Mouse (Mus musculus) liver, embryonic 12.5 days (tissue): ENCODE results near the gene Dock1. TPM values are rescaled to one million over a fixed set of nuclear protein-coding genes. Genes with fewer than 3 reads are reported as not detected.

Experiments
- ATAC-seq: fragments of 200-750 bp; cut with Nextera tagmentation; 2 replicates; pipeline ENCODE4 v1.8.0; 2017; ENCODE audit warnings: moderate number of reproducible peaks, mild to moderate bottlenecking, moderate library complexity
- H3K27ac ChIP-seq: fragments of 300-500 bp; sonication (generic); 2 replicates; pipeline ENCODE4 v1.5.1; 2016; ENCODE audit warnings: mild to moderate bottlenecking
- H3K27me3 ChIP-seq: fragments of 300-500 bp; sonication (generic); replicated peaks from 2 replicates; pipeline ENCODE4 v1.6.1; 2016; ENCODE audit warnings: mild to moderate bottlenecking, moderate library complexity
- H3K36me3 ChIP-seq: fragments of 300-500 bp; sonication (generic); 2 replicates; pipeline ENCODE4 v1.6.1; 2016; ENCODE audit warnings: mild to moderate bottlenecking, moderate library complexity
- H3K4me1 ChIP-seq: fragments of 300-500 bp; sonication (generic); 2 replicates; pipeline ENCODE4 v1.6.1; 2016
- H3K4me2 ChIP-seq: fragments of 300-500 bp; sonication (generic); 2 replicates; pipeline ENCODE4 v1.6.1; 2016; ENCODE audit warnings: mild to moderate bottlenecking, moderate library complexity
- H3K4me3 ChIP-seq: fragments of 300-500 bp; sonication (generic); 2 replicates; pipeline ENCODE4 v1.5.1; 2016; ENCODE audit warnings: mild to moderate bottlenecking, moderate library complexity
- H3K9ac ChIP-seq: fragments of 300-500 bp; sonication (generic); 2 replicates; pipeline ENCODE4 v1.6.1; 2016; ENCODE audit warnings: mild to moderate bottlenecking, moderate library complexity
- H3K9me3 ChIP-seq: fragments of 300-500 bp; sonication (generic); replicated peaks from 2 replicates; pipeline ENCODE4 v1.6.1; 2016; ENCODE audit warnings: mild to moderate bottlenecking, moderate library complexity
- WGBS: fragments of 180-500 bp; shearing (Covaris S2); methylation state at CpG from one replicate; pipeline ENCODE4 v1.1.7; 2016; ENCODE audit not compliant: insufficient replicate concordance; 5-methylcytosine and 5-hydroxymethylcytosine counted together
- polyA plus RNA-seq: library from polyadenylated mRNA; unstranded; fragments of >200 nt; fragmentation: Nextera tagmentation; extraction: Ambion mirVana; gene quantifications from 2 replicates; pipeline ENCODE4 v1.2.1, GENCODE M21; 2016

The Dock1 gene
- polyA plus RNA-seq, 1 experiment from 2014 or later: 6.4 TPM

- Histone ChIP-seq H3K4me2 (no peak overlapping the region), H3K27me3 (no peaks in the 10 kb centered on the region), H3K9ac (no peak overlapping the region), H3K36me3 (no peaks in the 10 kb centered on the region), H3K4me3 (no peak overlapping the region), H3K4me1 (no peaks in the 10 kb centered on the region), H3K27ac (no peak overlapping the region), H3K9me3 (no peaks in the 10 kb centered on the region; the same call in 1 of the 2 replicates)
- ATAC-seq: no peak
- 79% methylated on average over 12 of the region's 12 CpGs for WGBS
Measured at GRCm38 (mm10) chr7:135043931-135044765, 373.7 kb downstream of the Dock1 start.

DNA sequence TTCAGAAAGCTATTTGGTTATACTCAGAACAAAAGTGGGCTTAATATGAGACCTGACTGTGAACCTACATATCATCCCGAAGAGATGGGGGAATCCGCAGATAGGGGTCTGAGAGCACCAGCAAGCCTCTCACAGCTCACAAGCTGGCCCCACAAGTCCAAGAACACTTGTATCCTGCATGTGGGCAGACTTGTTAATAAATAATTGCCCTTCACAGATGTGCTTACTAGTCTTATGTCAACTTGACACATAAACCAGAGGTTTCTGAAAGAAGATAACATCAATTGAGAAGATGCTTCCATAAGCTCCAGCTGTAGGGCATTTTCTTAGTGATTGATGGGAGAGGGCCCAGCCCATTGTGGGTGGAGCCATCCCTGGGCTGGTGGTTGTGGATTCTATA is 379.0 kb downstream of the Dock1 start:
- WGBS: 74% methylated on average over 2 of the region's 2 CpGs
- no peak overlapping the region for H3K4me3 ChIP-seq
- no peak overlapping the region for H3K9ac ChIP-seq
- no peak for ATAC-seq
- H3K9me3 ChIP-seq: no peaks in the 10 kb centered on the region; the same call in 1 of the 2 replicates
- H3K27me3 ChIP-seq: no peaks in the 10 kb centered on the region
- H3K4me2 ChIP-seq: no peak overlapping the region
- no peaks in the 10 kb centered on the region for H3K36me3 ChIP-seq
- H3K4me1 ChIP-seq: no peaks in the 10 kb centered on the region
- no peak overlapping the region for H3K27ac ChIP-seq

GRCm38 (mm10) chr7:135053186-135053715 is 382.8 kb downstream of the Dock1 start:
- Histone ChIP-seq H3K36me3 (no peaks in the 10 kb centered on the region), H3K4me3 (no peak overlapping the region), H3K4me1 (no peaks in the 10 kb centered on the region), H3K9me3 (no peaks in the 10 kb centered on the region), H3K27ac (no peak overlapping the region), H3K9ac (no peak overlapping the region), H3K4me2 (no peak overlapping the region), H3K27me3 (no peaks in the 10 kb centered on the region)
- no peak for ATAC-seq
- 74% methylated on average over 8 of the region's 8 CpGs for WGBS

DNA sequence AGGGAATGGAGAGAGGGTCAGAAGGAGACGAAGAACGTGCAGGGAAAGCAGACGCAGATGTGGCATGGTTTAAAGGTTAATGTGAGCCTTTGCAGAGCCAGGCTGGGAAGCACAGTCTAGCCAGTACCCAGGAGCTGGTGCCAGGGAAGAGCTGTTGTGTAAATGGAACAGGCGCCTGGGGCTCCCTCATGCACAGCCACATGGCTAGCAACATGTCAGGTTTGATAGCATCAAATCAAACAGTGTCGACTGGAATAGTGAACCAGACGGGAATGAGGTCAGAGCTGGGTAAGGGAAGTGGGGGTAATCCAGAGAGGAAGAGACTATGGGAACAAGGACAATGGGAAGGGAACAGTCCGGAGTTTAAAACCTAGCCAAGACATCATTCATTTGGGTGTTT is 384.2 kb downstream of the Dock1 start:
- WGBS: 64% methylated on average over 7 of the region's 7 CpGs
- no peaks in the 10 kb centered on the region for H3K36me3 ChIP-seq
- ATAC-seq: no peak

DNA sequence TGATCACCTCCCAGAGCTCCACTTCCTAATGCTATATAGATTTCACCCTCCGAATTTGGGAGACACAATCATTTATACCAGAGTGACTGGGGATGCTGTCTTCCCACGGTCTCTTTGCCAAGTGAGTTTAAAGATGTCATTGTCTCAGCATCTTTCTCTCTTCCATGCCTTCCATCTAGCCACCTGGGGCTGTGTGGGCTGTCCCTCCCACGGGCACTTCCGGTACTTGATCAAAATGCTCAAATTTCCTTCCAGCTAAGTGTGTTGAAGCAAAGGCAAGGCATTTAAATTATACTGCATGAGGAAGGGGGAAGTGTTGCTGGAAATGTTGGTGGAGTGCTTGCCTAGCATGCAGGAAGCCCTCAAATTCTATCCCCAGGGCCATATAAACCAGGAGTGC is 388.6 kb downstream of the Dock1 start:
- no peak for ATAC-seq
- Histone ChIP-seq H3K27me3 (no peaks in the 10 kb centered on the region), H3K27ac (no peak overlapping the region), H3K4me1 (no peaks in the 10 kb centered on the region), H3K4me3 (no peak overlapping the region), H3K9me3 (no peaks in the 10 kb centered on the region), H3K4me2 (no peak overlapping the region), H3K9ac (no peak overlapping the region), H3K36me3 (0 out of 2 replicates have a peak, but pooled peaks cover 4% of the 10 kb centered on the region)
- WGBS: 66% methylated on average over 4 of the region's 4 CpGs

More for the DNA sequence above, 384.2 kb downstream of the Dock1 start:
- Histone ChIP-seq H3K27me3 (no peaks in the 10 kb centered on the region), H3K9me3 (no peaks in the 10 kb centered on the region), H3K27ac (no peak overlapping the region), H3K9ac (no peak overlapping the region), H3K4me3 (no peak overlapping the region), H3K4me1 (no peaks in the 10 kb centered on the region), H3K4me2 (no peak overlapping the region)

DNA sequence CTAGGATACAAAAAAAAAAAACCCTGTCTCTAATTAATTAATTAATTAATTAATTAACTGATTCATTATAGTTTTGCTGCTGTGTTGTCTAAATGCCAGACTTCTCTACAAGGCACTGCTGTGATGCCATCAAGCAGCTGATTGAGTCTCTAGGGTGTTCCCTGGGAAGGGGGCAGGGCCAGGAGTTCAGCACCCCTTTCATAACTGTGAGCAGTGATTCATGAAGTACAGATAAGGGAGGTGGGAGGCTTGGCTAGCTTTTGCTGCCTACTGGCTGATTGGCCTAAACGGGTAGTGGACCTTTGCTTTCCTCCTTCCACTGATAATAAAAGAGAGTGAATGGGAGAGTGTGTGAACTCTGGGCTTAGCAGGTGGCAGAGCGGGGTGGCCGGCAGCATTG is 389.1 kb downstream of the Dock1 start:
- H3K9ac ChIP-seq: no peak overlapping the region
- no peak overlapping the region for H3K27ac ChIP-seq
- H3K4me2 ChIP-seq: no peak overlapping the region
- no peaks in the 10 kb centered on the region for H3K27me3 ChIP-seq
- H3K36me3 ChIP-seq: 0 out of 2 replicates have a peak, but pooled peaks cover 4% of the 10 kb centered on the region
- no peak overlapping the region for H3K4me3 ChIP-seq
- H3K9me3 ChIP-seq: no peaks in the 10 kb centered on the region
- whole genome bisulfite sequencing: 78% methylated on average over 3 of the region's 3 CpGs
- ATAC-seq: no peak
- H3K4me1 ChIP-seq: no peaks in the 10 kb centered on the region

- H3K9ac ChIP-seq: no peak overlapping the region
- H3K4me1 ChIP-seq: no peaks in the 10 kb centered on the region
- no peak overlapping the region for H3K4me2 ChIP-seq
- no peak for ATAC-seq
- no peaks in the 10 kb centered on the region for H3K9me3 ChIP-seq
- H3K27me3 ChIP-seq: no peaks in the 10 kb centered on the region
- no peak overlapping the region for H3K4me3 ChIP-seq
- 76% methylated on average over 5 of the region's 5 CpGs for WGBS
- H3K36me3 ChIP-seq: 0 out of 2 replicates have a peak, but pooled peaks cover 4% of the 10 kb centered on the region
- no peak overlapping the region for H3K27ac ChIP-seq
Measured at GRCm38 (mm10) chr7:135063886-135064285, 393.4 kb downstream of the Dock1 start.

DNA sequence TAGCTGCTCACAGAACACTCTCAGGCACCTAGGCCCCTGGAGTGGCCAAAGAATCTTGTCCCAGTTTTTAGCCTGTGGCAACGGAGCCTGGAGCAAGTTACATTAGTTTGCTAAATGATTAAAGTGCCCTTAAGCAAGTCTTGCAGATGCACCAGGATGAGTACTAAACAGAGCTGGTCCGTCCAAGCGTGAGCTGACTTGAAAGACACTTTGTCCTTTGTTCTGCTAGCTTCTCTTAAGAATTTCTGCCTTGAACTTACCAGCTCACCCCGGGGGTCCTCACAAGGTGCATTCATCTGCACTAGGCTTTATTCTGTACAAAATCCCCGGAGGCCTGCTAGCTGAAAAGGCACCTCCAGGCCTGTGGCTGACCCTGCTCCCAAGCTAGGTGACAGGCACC is 394.8 kb downstream of the Dock1 start:
- ATAC-seq: no peak
- Histone ChIP-seq H3K4me2 (no peak overlapping the region), H3K4me1 (no peaks in the 10 kb centered on the region), H3K27me3 (no peaks in the 10 kb centered on the region), H3K9ac (no peak overlapping the region), H3K36me3 (0 out of 2 replicates have a peak, but pooled peaks cover under 1% of the 10 kb centered on the region), H3K4me3 (no peak overlapping the region), H3K27ac (no peak overlapping the region), H3K9me3 (no peaks in the 10 kb centered on the region)
- 60% methylated on average over 5 of the region's 5 CpGs for WGBS

GRCm38 (mm10) chr7:135068887-135069286 is 398.4 kb downstream of the Dock1 start:
- ATAC-seq: no peak
- 28% methylated on average over 3 of the region's 3 CpGs for WGBS

DNA sequence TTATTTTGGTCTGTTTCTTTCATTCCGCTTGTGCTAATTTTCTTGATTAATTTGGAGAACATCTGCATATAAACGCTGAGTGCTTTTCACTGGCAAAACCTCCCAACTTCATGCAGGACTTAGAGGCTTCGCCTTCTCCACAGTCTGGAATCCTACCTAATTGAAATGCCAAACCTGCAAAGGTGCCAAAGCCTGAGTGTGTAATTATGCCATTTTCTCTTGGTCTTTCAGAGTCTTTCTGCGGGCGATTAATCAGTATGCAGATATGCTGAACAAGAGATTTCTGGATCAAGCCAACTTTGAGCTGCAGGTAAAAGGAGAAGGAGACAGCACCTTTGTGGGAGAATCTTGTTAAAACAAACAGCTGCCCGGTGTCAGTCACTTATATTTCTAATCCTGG is 406.4 kb downstream of the Dock1 start:
- WGBS: 71% methylated on average over 6 of the region's 6 CpGs
- no peak for ATAC-seq
- Histone ChIP-seq H3K27ac (no peak overlapping the region), H3K9ac (no peak overlapping the region), H3K36me3 (no peaks in the 10 kb centered on the region), H3K9me3 (no peaks in the 10 kb centered on the region), H3K27me3 (no peaks in the 10 kb centered on the region), H3K4me1 (no peaks in the 10 kb centered on the region), H3K4me3 (no peak overlapping the region), H3K4me2 (no peak overlapping the region)

More at GRCm38 (mm10) chr7:135068887-135069286, 398.4 kb downstream of the Dock1 start:
- Histone ChIP-seq H3K4me1 (no peaks in the 10 kb centered on the region), H3K4me2 (no peak overlapping the region), H3K27ac (no peak overlapping the region), H3K9me3 (no peaks in the 10 kb centered on the region), H3K36me3 (no peaks in the 10 kb centered on the region), H3K9ac (no peak overlapping the region), H3K27me3 (no peaks in the 10 kb centered on the region), H3K4me3 (no peak overlapping the region)

DNA sequence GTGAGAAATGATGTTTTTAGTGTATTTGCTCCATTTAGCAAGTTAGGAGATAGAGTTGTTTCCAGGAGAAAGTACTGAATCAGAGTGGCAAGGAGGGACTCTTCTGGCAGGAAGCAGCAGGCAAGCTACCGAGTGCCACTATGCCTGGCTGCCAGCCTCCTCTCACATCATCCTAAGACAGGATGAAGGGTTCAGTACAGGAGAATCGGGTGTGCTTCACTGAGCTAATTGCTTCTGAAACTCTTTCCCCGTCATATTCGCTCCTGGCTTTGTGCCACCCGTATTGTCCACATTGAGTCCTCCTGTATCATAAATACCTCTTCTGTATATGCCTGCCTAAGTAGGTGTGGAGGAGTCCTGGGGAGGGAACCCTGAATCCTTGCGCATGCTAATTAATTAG is 406.9 kb downstream of the Dock1 start:
- 67% methylated on average over 6 of the region's 6 CpGs for WGBS
- Histone ChIP-seq H3K9ac (no peak overlapping the region), H3K36me3 (no peaks in the 10 kb centered on the region), H3K27me3 (no peaks in the 10 kb centered on the region), H3K4me3 (no peak overlapping the region), H3K27ac (no peak overlapping the region), H3K4me1 (no peaks in the 10 kb centered on the region), H3K9me3 (no peaks in the 10 kb centered on the region), H3K4me2 (no peak overlapping the region)
- no peak for ATAC-seq

GRCm38 (mm10) chr7:135077806-135078205 is 407.4 kb downstream of the Dock1 start:
- Histone ChIP-seq H3K27me3 (no peaks in the 10 kb centered on the region), H3K36me3 (no peaks in the 10 kb centered on the region), H3K4me3 (no peak overlapping the region), H3K9ac (no peak overlapping the region), H3K9me3 (no peaks in the 10 kb centered on the region), H3K27ac (no peak overlapping the region), H3K4me2 (no peak overlapping the region), H3K4me1 (no peaks in the 10 kb centered on the region)
- 76% methylated on average over 10 of the region's 10 CpGs for WGBS
- ATAC-seq: no peak
